Mouse (Mus musculus): Measurements from ENCODE around the gene Taar9. TPM values are rescaled to one million over a fixed set of nuclear protein-coding genes. Genes with fewer than 3 reads are reported as not detected.
"Not testable (repeated sequence)": the region's sequence is repeated elsewhere in the genome, so short reads cannot be mapped to it uniquely, and the experiment has no call there.

The Taar9 gene
- polyA plus RNA-seq, 1 experiment from 2014 or later: not detected

GRCm38 (mm10) chr10:24108236-24108635 is 1.1 kb downstream of the Taar9 start:
- Histone ChIP-seq H3K9me3 (no peaks in the 10 kb centered on the region), H3K27ac (no peak overlapping the region), H3K4me1 (replicated peaks) (no peaks in the 10 kb centered on the region), H3K4me3 (no peak overlapping the region), H3K27me3 (ENCODE audit: insufficient read depth, poor library complexity, severe bottlenecking) (no peaks in the 10 kb centered on the region), H3K36me3 (no peaks in the 10 kb centered on the region)
- no peak for DNase-seq (ENCODE audit: low spot score)
- 66% methylated on average over 3 of the region's 3 CpGs for WGBS

- WGBS: 72% methylated on average over 5 of the region's 5 CpGs
- no peaks in the 10 kb centered on the region for H3K9me3 ChIP-seq
- H3K36me3 ChIP-seq: no peaks in the 10 kb centered on the region
- no peaks in the 10 kb centered on the region for H3K27me3 ChIP-seq (ENCODE audit: insufficient read depth, poor library complexity, severe bottlenecking)
- no peak overlapping the region for H3K4me3 ChIP-seq
- H3K27ac ChIP-seq: no peak overlapping the region
- DNase-seq (ENCODE audit: low spot score): no peak
- no peaks in the 10 kb centered on the region for H3K4me1 ChIP-seq (replicated peaks)
These were observed 1.6 kb downstream of the Taar9 start for GRCm38 (mm10) chr10:24107747-24108146.

- not testable (repeated sequence) for H3K4me1 ChIP-seq (replicated peaks); H3K27me3 ChIP-seq (ENCODE audit: insufficient read depth, poor library complexity, severe bottlenecking); H3K36me3 ChIP-seq; DNase-seq (ENCODE audit: low spot score); H3K27ac ChIP-seq; H3K4me3 ChIP-seq; H3K9me3 ChIP-seq
- WGBS: 47% methylated on average over 1 of the region's 1 CpGs
These were observed 6.0 kb downstream of the Taar9 start for GRCm38 (mm10) chr10:24103299-24103698.

- not testable (repeated sequence) for H3K9me3 ChIP-seq; DNase-seq (ENCODE audit: low spot score); H3K4me3 ChIP-seq; H3K4me1 ChIP-seq (replicated peaks); H3K27ac ChIP-seq; H3K27me3 ChIP-seq (ENCODE audit: insufficient read depth, poor library complexity, severe bottlenecking); H3K36me3 ChIP-seq
- 93% methylated on average over 1 of the region's 3 CpGs for WGBS
These were observed 7.5 kb downstream of the Taar9 start, which contains the start of gene Taar8c for GRCm38 (mm10) chr10:24101812-24102211. Taar8c (minus strand) TSS chr10:24101912.

- not testable (repeated sequence) for H3K4me1 ChIP-seq (replicated peaks); H3K9me3 ChIP-seq; DNase-seq (ENCODE audit: low spot score); H3K36me3 ChIP-seq; H3K27ac ChIP-seq; H3K4me3 ChIP-seq; H3K27me3 ChIP-seq (ENCODE audit: insufficient read depth, poor library complexity, severe bottlenecking)
- 54% methylated on average over 2 of the region's 2 CpGs for WGBS
These were observed 12.3 kb downstream of the Taar9 start for GRCm38 (mm10) chr10:24097010-24097409.

GRCm38 (mm10) chr10:24092194-24092593 is 17.1 kb downstream of the Taar9 start, which contains the start of gene Taar8b:
Taar8b (minus strand) TSS chr10:24092294.
- Histone ChIP-seq H3K36me3 (no peaks in the 10 kb centered on the region), H3K27me3 (ENCODE audit: insufficient read depth, poor library complexity, severe bottlenecking) (no peaks in the 10 kb centered on the region), H3K4me1 (replicated peaks) (no peaks in the 10 kb centered on the region), H3K27ac (no peak within 1 kb of the TSS), H3K9me3 (no peaks in the 10 kb centered on the region), H3K4me3 (no peak within 1 kb of the TSS)
- DNase-seq (ENCODE audit: low spot score): no peak
- WGBS: 73% methylated on average over 2 of the region's 2 CpGs

GRCm38 (mm10) chr10:24087168-24087567 is 22.2 kb downstream of the Taar9 start:
- 80% methylated on average over 2 of the region's 2 CpGs for WGBS
- no peaks in the 10 kb centered on the region for H3K9me3 ChIP-seq
- H3K4me1 ChIP-seq (replicated peaks): no peaks in the 10 kb centered on the region

GRCm38 (mm10) chr10:24086555-24086954 is 22.8 kb downstream of the Taar9 start:
- no peaks in the 10 kb centered on the region for H3K27me3 ChIP-seq (ENCODE audit: insufficient read depth, poor library complexity, severe bottlenecking)
- no peak overlapping the region for H3K4me3 ChIP-seq
- no peaks in the 10 kb centered on the region for H3K4me1 ChIP-seq (replicated peaks)
- no peaks in the 10 kb centered on the region for H3K9me3 ChIP-seq
- no peak for DNase-seq (ENCODE audit: low spot score)
- no peak overlapping the region for H3K27ac ChIP-seq
- no peaks in the 10 kb centered on the region for H3K36me3 ChIP-seq
- 86% methylated on average over 5 of the region's 5 CpGs for WGBS

More at GRCm38 (mm10) chr10:24087168-24087567, 22.2 kb downstream of the Taar9 start:
- Histone ChIP-seq H3K36me3 (no peaks in the 10 kb centered on the region), H3K4me3 (no peak overlapping the region), H3K27ac (no peak overlapping the region), H3K27me3 (ENCODE audit: insufficient read depth, poor library complexity, severe bottlenecking) (no peaks in the 10 kb centered on the region)
- DNase-seq (ENCODE audit: low spot score): no peak

- WGBS: 64% methylated on average over 5 of the region's 5 CpGs
- no peak overlapping the region for H3K4me3 ChIP-seq
- no peaks in the 10 kb centered on the region for H3K4me1 ChIP-seq (replicated peaks)
- no peak for DNase-seq (ENCODE audit: low spot score)
- no peaks in the 10 kb centered on the region for H3K36me3 ChIP-seq
- no peaks in the 10 kb centered on the region for H3K27me3 ChIP-seq (ENCODE audit: insufficient read depth, poor library complexity, severe bottlenecking)
- no peaks in the 10 kb centered on the region for H3K9me3 ChIP-seq
- no peak overlapping the region for H3K27ac ChIP-seq
These were observed 23.4 kb downstream of the Taar9 start for GRCm38 (mm10) chr10:24085936-24086335.

GRCm38 (mm10) chr10:24080166-24080565 is 29.2 kb downstream of the Taar9 start:
- Histone ChIP-seq H3K4me3 (no peak overlapping the region), H3K27ac (no peak overlapping the region), H3K4me1 (replicated peaks) (no peaks in the 10 kb centered on the region), H3K9me3 (no peaks in the 10 kb centered on the region), H3K36me3 (no peaks in the 10 kb centered on the region), H3K27me3 (ENCODE audit: insufficient read depth, poor library complexity, severe bottlenecking) (no peaks in the 10 kb centered on the region)
- WGBS: 47% methylated on average over 3 of the region's 3 CpGs
- DNase-seq (ENCODE audit: low spot score): peak; percentile 24

GRCm38 (mm10) chr10:24076200-24076599 is 33.1 kb downstream of the Taar9 start, which contains the start of gene Taar8a:
Taar8a (plus strand) TSS chr10:24076500.
- not testable (repeated sequence) for H3K4me1 ChIP-seq (replicated peaks); H3K36me3 ChIP-seq; H3K9me3 ChIP-seq; DNase-seq (ENCODE audit: low spot score); H3K27ac ChIP-seq; H3K27me3 ChIP-seq (ENCODE audit: insufficient read depth, poor library complexity, severe bottlenecking); H3K4me3 ChIP-seq
- WGBS: 87% methylated on average over 2 of the region's 4 CpGs

- not testable (repeated sequence) for DNase-seq (ENCODE audit: low spot score); H3K36me3 ChIP-seq; H3K4me1 ChIP-seq (replicated peaks); H3K27me3 ChIP-seq (ENCODE audit: insufficient read depth, poor library complexity, severe bottlenecking); H3K4me3 ChIP-seq; H3K27ac ChIP-seq; H3K9me3 ChIP-seq
- WGBS: 55% methylated on average over 2 of the region's 2 CpGs
These were observed 34.6 kb downstream of the Taar9 start for GRCm38 (mm10) chr10:24074751-24075150.

GRCm38 (mm10) chr10:24058986-24059385 is 50.3 kb downstream of the Taar9 start:
- H3K36me3 ChIP-seq: no peaks in the 10 kb centered on the region
- H3K27me3 ChIP-seq (ENCODE audit: insufficient read depth, poor library complexity, severe bottlenecking): no peaks in the 10 kb centered on the region
- no peak overlapping the region for H3K4me3 ChIP-seq
- H3K27ac ChIP-seq: no peak overlapping the region
- H3K4me1 ChIP-seq (replicated peaks): no peaks in the 10 kb centered on the region
- H3K9me3 ChIP-seq: no peaks in the 10 kb centered on the region; the same call in 1 of the 2 replicates
- no peak for DNase-seq (ENCODE audit: low spot score)
- WGBS: 84% methylated on average over 3 of the region's 3 CpGs
